Mouse (Mus musculus): Measurements from ENCODE around the gene P4htm. TPM values are rescaled to one million over a fixed set of nuclear protein-coding genes. Genes with fewer than 3 reads are reported as not detected.
A peak's percentile ranks its signal among the peaks of the same experiment; 100 is the strongest.

The P4htm gene
- total RNA-seq (2014; rRNA removed; ENCODE audit: low replicate concordance) (18.7 and 37.8 TPM in 2 replicates), polyA plus RNA-seq (2015; fragmentation: Nextera tagmentation; extraction: Ambion mirVana) (16.6 and 17.7 TPM in 2 replicates)

DNA sequence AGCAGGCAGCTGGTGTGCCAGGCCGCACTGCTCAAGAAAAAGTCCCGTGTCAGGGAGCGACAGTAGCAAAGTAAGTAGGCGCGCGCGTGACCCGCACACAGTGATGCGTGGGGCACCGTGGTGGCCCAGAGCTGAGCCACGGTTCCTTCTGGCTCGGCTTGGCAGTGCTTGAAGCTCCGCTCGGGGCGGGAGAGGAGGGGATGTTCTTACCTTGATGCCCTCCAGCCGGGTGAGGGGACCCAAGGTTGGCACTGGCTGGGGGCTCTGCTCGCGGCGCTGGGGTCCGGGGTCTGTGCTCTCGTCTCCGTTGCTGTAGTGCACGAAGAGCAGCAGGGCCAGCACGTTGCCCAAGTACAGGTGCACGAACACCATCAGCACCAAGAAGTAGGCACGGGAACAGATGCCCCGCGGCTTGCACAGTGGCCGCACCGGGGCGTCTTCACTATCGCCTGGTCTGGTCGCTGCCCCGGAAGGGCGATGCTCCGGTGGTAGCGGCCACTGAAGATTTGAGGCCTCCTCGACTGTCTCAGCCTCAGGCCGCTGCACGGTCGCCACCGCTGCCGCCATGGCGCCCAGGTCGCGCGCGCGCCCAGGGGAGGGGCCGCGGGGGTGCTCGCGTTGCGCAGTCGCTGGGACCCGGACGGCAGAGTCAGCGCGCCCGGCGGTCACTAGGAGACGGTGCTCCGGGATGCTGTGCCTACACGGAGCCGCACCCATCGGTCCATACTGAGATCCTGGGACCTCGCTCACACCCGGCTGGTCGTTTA, at the start of gene P4htm:
P4htm (minus strand) TSS at position 670 of the 767 bp plus-strand sequence.
- H3K27ac ChIP-seq (ENCODE audit: low read depth): peak within 1 kb of the TSS; percentile 69
- H3K36me3 ChIP-seq (replicated peaks; ENCODE audit: control insufficient read depth, insufficient read depth, low read length): 0 out of 2 replicates have a peak, but pooled peaks cover 3% of the 10 kb centered on the region
- H3K4me3 ChIP-seq (ENCODE audit: low read depth, low read length): peak within 1 kb of the TSS; percentile 71
- H3K9ac ChIP-seq (replicated peaks; ENCODE audit: low read depth, low read length): peak within 1 kb of the TSS; percentile 80
- H3K4me1 ChIP-seq (ENCODE audit: control insufficient read depth, insufficient read depth): peaks cover 16% of the 10 kb centered on the region; the same call in 1 of the 2 replicates
- ATAC-seq (ENCODE audit: insufficient read depth, low read depth) (peak; percentile 80), DNase-seq (ENCODE audit: low spot score) (peak; percentile 59)
- no peaks in the 10 kb centered on the region for H3K9me3 ChIP-seq (replicated peaks; ENCODE audit: control insufficient read depth, low read length)
- WGBS: 4% methylated on average over 69 of the region's 69 CpGs
- TF ChIP-seq EP300 (IDR thresholded peaks at IDR 0.05; ENCODE audit: low read depth) (no peak), CTCF (IDR thresholded peaks at IDR 0.05; ENCODE audit: low read depth) (no peak)
- H3K27me3 ChIP-seq (ENCODE audit: control insufficient read depth, insufficient read depth, low read length): no peaks in the 10 kb centered on the region
- H3K4me2 ChIP-seq (ENCODE audit: low read depth, low read length): peak within 1 kb of the TSS; percentile 81

- H3K36me3 ChIP-seq (replicated peaks; ENCODE audit: control insufficient read depth, insufficient read depth, low read length): peaks cover 43% of the 10 kb centered on the region
- H3K9ac ChIP-seq (replicated peaks; ENCODE audit: low read depth, low read length): no peak overlapping the region
- H3K27ac ChIP-seq (ENCODE audit: low read depth): no peak overlapping the region
- H3K4me1 ChIP-seq (ENCODE audit: control insufficient read depth, insufficient read depth): no peaks in the 10 kb centered on the region
- H3K4me3 ChIP-seq (ENCODE audit: low read depth, low read length): no peak overlapping the region
- TF ChIP-seq EP300 (IDR thresholded peaks at IDR 0.05; ENCODE audit: low read depth) (no peak), CTCF (IDR thresholded peaks at IDR 0.05; ENCODE audit: low read depth) (no peak)
- H3K9me3 ChIP-seq (replicated peaks; ENCODE audit: control insufficient read depth, low read length): no peaks in the 10 kb centered on the region
- H3K4me2 ChIP-seq (ENCODE audit: low read depth, low read length): no peak overlapping the region
- ATAC-seq (ENCODE audit: insufficient read depth, low read depth): no peak
- DNase-seq (ENCODE audit: low spot score): no peak
- 75% methylated on average over 2 of the region's 2 CpGs for WGBS
- H3K27me3 ChIP-seq (ENCODE audit: control insufficient read depth, insufficient read depth, low read length): no peaks in the 10 kb centered on the region
Measured at GRCm38 (mm10) chr9:108639825-108640224, 42.4 kb upstream of the P4htm start.

GRCm38 (mm10) chr9:108635415-108635814, 37.9 kb upstream of the P4htm start:
- Histone ChIP-seq H3K27ac (ENCODE audit: low read depth) (no peak overlapping the region), H3K4me3 (ENCODE audit: low read depth, low read length) (no peak overlapping the region), H3K9ac (replicated peaks; ENCODE audit: low read depth, low read length) (no peak overlapping the region), H3K36me3 (replicated peaks; ENCODE audit: control insufficient read depth, insufficient read depth, low read length) (peaks cover 14% of the 10 kb centered on the region), H3K4me1 (ENCODE audit: control insufficient read depth, insufficient read depth) (0 out of 2 replicates have a peak, but pooled peaks cover 3% of the 10 kb centered on the region), H3K9me3 (replicated peaks; ENCODE audit: control insufficient read depth, low read length) (no peaks in the 10 kb centered on the region), H3K4me2 (ENCODE audit: low read depth, low read length) (no peak overlapping the region), H3K27me3 (ENCODE audit: control insufficient read depth, insufficient read depth, low read length) (no peaks in the 10 kb centered on the region)
- ATAC-seq (ENCODE audit: insufficient read depth, low read depth) (no peak), DNase-seq (ENCODE audit: low spot score) (no peak)
- WGBS: 82% methylated on average over 2 of the region's 2 CpGs
- TF ChIP-seq CTCF (IDR thresholded peaks at IDR 0.05; ENCODE audit: low read depth) (no peak), EP300 (IDR thresholded peaks at IDR 0.05; ENCODE audit: low read depth) (no peak)

DNA sequence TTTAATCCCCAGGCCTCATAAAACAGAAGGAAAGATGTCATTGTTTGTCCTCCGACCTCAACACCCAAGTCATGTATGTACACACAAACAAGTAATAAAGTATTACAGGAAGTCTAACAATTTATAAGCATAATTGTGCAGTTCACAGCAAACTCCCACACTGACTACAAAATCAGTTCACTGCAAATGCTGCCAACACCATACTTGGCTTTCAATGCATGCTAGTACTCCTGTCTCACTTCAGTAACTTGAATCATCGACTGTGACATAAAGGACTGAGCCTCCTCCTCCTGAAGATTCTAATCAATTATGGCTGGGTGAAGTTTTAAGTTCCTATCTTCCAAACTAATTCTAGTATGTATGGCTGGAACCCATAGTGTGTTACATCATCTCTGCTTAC, 36.4 kb upstream of the P4htm start:
- WGBS: 64% methylated on average over 2 of the region's 2 CpGs
- no peak for DNase-seq (ENCODE audit: low spot score)
- no peak for ATAC-seq (ENCODE audit: insufficient read depth, low read depth)
- 0 out of 2 replicates have a peak, but pooled peaks cover 3% of the 10 kb centered on the region for H3K4me1 ChIP-seq (ENCODE audit: control insufficient read depth, insufficient read depth)
- no peaks in the 10 kb centered on the region for H3K9me3 ChIP-seq (replicated peaks; ENCODE audit: control insufficient read depth, low read length)
- TF ChIP-seq EP300 (IDR thresholded peaks at IDR 0.05; ENCODE audit: low read depth) (no peak), CTCF (IDR thresholded peaks at IDR 0.05; ENCODE audit: low read depth) (no peak)
- H3K27me3 ChIP-seq (ENCODE audit: control insufficient read depth, insufficient read depth, low read length): no peaks in the 10 kb centered on the region
- peaks cover 10% of the 10 kb centered on the region; the same call in 1 of the 2 replicates for H3K36me3 ChIP-seq (replicated peaks; ENCODE audit: control insufficient read depth, insufficient read depth, low read length)
- no peak overlapping the region for H3K9ac ChIP-seq (replicated peaks; ENCODE audit: low read depth, low read length)
- H3K27ac ChIP-seq (ENCODE audit: low read depth): no peak overlapping the region
- H3K4me2 ChIP-seq (ENCODE audit: low read depth, low read length): no peak overlapping the region
- H3K4me3 ChIP-seq (ENCODE audit: low read depth, low read length): no peak overlapping the region

DNA sequence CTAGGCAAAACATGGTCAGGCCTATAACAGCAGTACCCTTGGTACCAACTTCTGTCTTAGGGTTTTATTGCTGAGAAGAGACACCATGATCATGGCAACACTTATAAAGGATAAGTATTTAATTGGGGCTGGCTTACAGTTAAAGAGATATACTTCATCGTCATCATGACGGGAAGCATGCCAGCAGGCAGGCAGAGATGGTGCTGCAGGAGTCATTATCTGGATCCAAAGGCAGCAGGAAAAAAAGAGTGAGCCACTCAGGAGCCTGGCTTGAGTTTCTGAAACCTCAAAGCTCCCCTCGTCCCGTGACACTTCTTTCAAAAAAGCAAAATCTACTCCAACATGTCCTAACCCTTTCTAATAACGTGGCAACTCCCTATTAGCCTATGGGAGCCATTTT, 34.9 kb upstream of the P4htm start:
- ATAC-seq (ENCODE audit: insufficient read depth, low read depth): no peak
- TF ChIP-seq EP300 (IDR thresholded peaks at IDR 0.05; ENCODE audit: low read depth) (no peak), CTCF (IDR thresholded peaks at IDR 0.05; ENCODE audit: low read depth) (no peak)

More for the DNA sequence above, 34.9 kb upstream of the P4htm start:
- 58% methylated on average over 5 of the region's 5 CpGs for WGBS
- Histone ChIP-seq H3K27ac (ENCODE audit: low read depth) (no peak overlapping the region), H3K4me2 (ENCODE audit: low read depth, low read length) (no peak overlapping the region), H3K36me3 (replicated peaks; ENCODE audit: control insufficient read depth, insufficient read depth, low read length) (peaks cover 10% of the 10 kb centered on the region; the same call in 1 of the 2 replicates), H3K27me3 (ENCODE audit: control insufficient read depth, insufficient read depth, low read length) (no peaks in the 10 kb centered on the region), H3K4me1 (ENCODE audit: control insufficient read depth, insufficient read depth) (peaks cover 7% of the 10 kb centered on the region; the same call in 1 of the 2 replicates), H3K9me3 (replicated peaks; ENCODE audit: control insufficient read depth, low read length) (no peaks in the 10 kb centered on the region), H3K4me3 (ENCODE audit: low read depth, low read length) (no peak overlapping the region), H3K9ac (replicated peaks; ENCODE audit: low read depth, low read length) (no peak overlapping the region)
- DNase-seq (ENCODE audit: low spot score): no peak
